Mouse (Mus musculus): ENCODE data around the gene Mov10l1.

- TF ChIP-seq CTCF (IDR thresholded peaks at IDR 0.05) (no peak), EP300 (IDR thresholded peaks at IDR 0.05) (no peak)
These were observed 82.2 kb downstream of the Mov10l1 start for GRCm38 (mm10) chr15:89064891-89065290.
